Mouse (Mus musculus) lung, postnatal 0 days (tissue): ENCODE measurements around the gene Unc45b.

Experiments
- CTCF ChIP-seq: IDR thresholded peaks from 2 replicates; pipeline ENCODE4 v1.5.1; 2016; ENCODE audit warnings: antibody characterized with exemption, mild to moderate bottlenecking
- EP300 ChIP-seq: IDR thresholded peaks from 2 replicates; pipeline ENCODE4 v1.6.1; 2016; ENCODE audit warnings: antibody characterized with exemption, mild to moderate bottlenecking, control low read depth

- TF ChIP-seq CTCF (no peak), EP300 (no peak)
Measured at GRCm38 (mm10) chr11:82943336-82943735, 33.0 kb downstream of the Unc45b start.
